Comparison of ENCODE assay signal across 10 mouse cellular contexts in the genomic region with DNA sequence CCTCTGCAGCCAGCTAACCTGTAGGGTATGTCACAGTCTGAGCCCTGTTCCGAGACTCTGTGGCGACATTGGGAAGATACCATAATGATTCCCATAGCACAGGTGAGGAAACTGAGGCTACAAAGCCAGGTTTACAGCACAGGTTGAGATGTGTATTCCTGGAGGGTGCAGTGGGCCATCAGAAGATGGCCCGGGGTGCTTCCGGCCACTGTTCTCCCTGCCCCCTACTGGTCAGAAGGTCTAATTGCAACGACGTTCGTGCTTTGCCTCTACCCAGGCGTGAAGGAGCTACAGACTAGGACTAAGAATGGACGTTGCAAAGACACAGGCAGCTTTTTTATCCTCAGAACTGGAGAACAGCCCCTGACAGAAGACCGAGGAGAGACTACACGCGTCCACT. TPM values are rescaled to one million over a fixed set of nuclear protein-coding genes. Genes with fewer than 3 reads are reported as not detected.
DNase-seq lines count a peak whose midpoint lies in the region; ATAC-seq and TF ChIP-seq lines count a peak whose summit lies in the region.
"Had no signal": no experiment of that assay in that cellular context is flagged by ENCODE, and none has a peak within 500 bp of the region (broad histone marks: within the 10 kb centered on the region; RNA-seq: fewer than 3 reads in every experiment).

No protein-coding gene starts in this region.

- no peaks in the 10 kb centered on the region for H3K36me3 ChIP-seq in midbrain, embryonic 10.5 days
- no peaks in the 10 kb centered on the region for H3K36me3 ChIP-seq in midbrain, embryonic 11.5 days (ENCODE audit: control insufficient read depth, insufficient read depth, low read length)
- H3K36me3 ChIP-seq in stomach, postnatal 0 days (ENCODE audit: control insufficient read depth, insufficient read depth, low read length), result no peaks in the 10 kb centered on the region
- H3K36me3 ChIP-seq in heart, embryonic 12.5 days, result no peaks in the 10 kb centered on the region
- H3K36me3 ChIP-seq: heart, embryonic 10.5 days had no signal

- peak; percentile 58 for TF ChIP-seq CTCF in stomach, postnatal 0 days (IDR thresholded peaks at IDR 0.05; ENCODE audit: low read depth)

- H3K27me3 ChIP-seq in midbrain, embryonic 10.5 days (ENCODE audit: low read depth, poor library complexity, severe bottlenecking), result no peaks in the 10 kb centered on the region
- H3K27me3 ChIP-seq in midbrain, embryonic 11.5 days (ENCODE audit: control insufficient read depth, insufficient read depth, low read length), result no peaks in the 10 kb centered on the region
- H3K27me3 ChIP-seq in stomach, postnatal 0 days (ENCODE audit: control insufficient read depth, insufficient read depth, low read length), result no peaks in the 10 kb centered on the region
- H3K27me3 ChIP-seq in heart, embryonic 12.5 days (replicated peaks), result peaks cover 27% of the 10 kb centered on the region

- 36% methylated on average over 12 of the region's 12 CpGs for WGBS in midbrain, embryonic 10.5 days
- 33% methylated on average over 12 of the region's 12 CpGs for WGBS in midbrain, embryonic 11.5 days
- 32% methylated on average over 12 of the region's 12 CpGs for WGBS in stomach, postnatal 0 days
- WGBS in heart, embryonic 12.5 days, result 35% methylated on average over 12 of the region's 12 CpGs

- TF ChIP-seq EP300 in stomach, postnatal 0 days (optimal IDR thresholded peaks at IDR 0.05), result no peak

- no peak overlapping the region for H3K4me2 ChIP-seq in midbrain, embryonic 11.5 days
- no peak overlapping the region for H3K4me2 ChIP-seq in stomach, postnatal 0 days (replicated peaks; ENCODE audit: low read depth)
- H3K4me2 ChIP-seq in heart, embryonic 12.5 days, result no peak overlapping the region

- H3K27ac ChIP-seq in midbrain, embryonic 10.5 days (replicated peaks), result no peak overlapping the region
- H3K27ac ChIP-seq in midbrain, embryonic 11.5 days (ENCODE audit: low read depth, low read length), result no peak overlapping the region
- H3K27ac ChIP-seq in stomach, postnatal 0 days (replicated peaks), result no peak overlapping the region
- H3K27ac ChIP-seq in heart, embryonic 12.5 days (ENCODE audit: poor library complexity, severe bottlenecking), result no peak overlapping the region
- H3K27ac ChIP-seq: heart, embryonic 10.5 days had no signal

- H3K4me1 ChIP-seq in midbrain, embryonic 10.5 days, result peaks cover 5% of the 10 kb centered on the region
- no peaks in the 10 kb centered on the region; the same call in 1 of the 2 replicates for H3K4me1 ChIP-seq in midbrain, embryonic 11.5 days (ENCODE audit: control insufficient read depth, insufficient read depth, low read length)
- no peaks in the 10 kb centered on the region for H3K4me1 ChIP-seq in stomach, postnatal 0 days (replicated peaks; ENCODE audit: control insufficient read depth, insufficient read depth)
- 0 out of 2 replicates have a peak, but pooled peaks cover 3% of the 10 kb centered on the region for H3K4me1 ChIP-seq in heart, embryonic 12.5 days (replicated peaks)
- H3K4me1 ChIP-seq: heart, embryonic 10.5 days had no signal

- ATAC-seq in midbrain, embryonic 11.5 days (ENCODE audit: low FRiP score), result no peak
- no peak for ATAC-seq in stomach, postnatal 0 days (ENCODE audit: low FRiP score, low TSS enrichment)
- no peak for ATAC-seq in heart, embryonic 12.5 days (ENCODE audit: insufficient number of reproducible peaks, low FRiP score)

- no peaks in the 10 kb centered on the region for H3K9me3 ChIP-seq in midbrain, embryonic 10.5 days (replicated peaks)
- no peaks in the 10 kb centered on the region for H3K9me3 ChIP-seq in midbrain, embryonic 11.5 days (ENCODE audit: control insufficient read depth, low read length)
- H3K9me3 ChIP-seq in stomach, postnatal 0 days (ENCODE audit: control insufficient read depth, low read length), result no peaks in the 10 kb centered on the region
- no peaks in the 10 kb centered on the region for H3K9me3 ChIP-seq in heart, embryonic 12.5 days (replicated peaks)
- H3K9me3 ChIP-seq: heart, embryonic 10.5 days had no signal

- H3K4me3 ChIP-seq in midbrain, embryonic 10.5 days, result no peak overlapping the region
- no peak overlapping the region for H3K4me3 ChIP-seq in midbrain, embryonic 11.5 days (ENCODE audit: low read depth, low read length)
- no peak overlapping the region for H3K4me3 ChIP-seq in stomach, postnatal 0 days (ENCODE audit: low read depth, low read length)
- H3K4me3 ChIP-seq in heart, embryonic 12.5 days, result no peak overlapping the region
- H3K4me3 ChIP-seq: heart, embryonic 10.5 days had no signal

- peak; percentile 45 to 52 for DNase-seq in cerebellum, postnatal 14 days
- no peak for DNase-seq in cerebellum, adult 11-12 months
- peak; percentile 29 for DNase-seq in midbrain, embryonic 10.5 days (ENCODE audit: low spot score)
- DNase-seq in midbrain, embryonic 11.5 days (ENCODE audit: low spot score, missing footprints), result no peak
- peak; percentile 42 for DNase-seq in embryo, embryonic 10 days (ENCODE audit: low spot score)
- DNase-seq in stomach, postnatal 0 days (ENCODE audit: low spot score), result no peak
- DNase-seq in layer of hippocampus, postnatal 14 days (ENCODE audit: low spot score in 2 of 2), result no peak

- H3K9ac ChIP-seq in midbrain, embryonic 11.5 days (ENCODE audit: low read length), result no peak overlapping the region
- no peak overlapping the region for H3K9ac ChIP-seq in stomach, postnatal 0 days (ENCODE audit: low read length)
- H3K9ac ChIP-seq in heart, embryonic 12.5 days, result no peak overlapping the region

RNA-seq across cellular contexts. Expression of gene Rph3a, which starts 10.3 kb away (rescaled TPM):
- polyA plus RNA-seq in midbrain, embryonic 10.5 days (2016; fragmentation: Nextera tagmentation; extraction: Ambion mirVana), result 0.10 and 0.47 TPM in 2 replicates
- 0.57 and 1.4 TPM in 2 replicates for polyA plus RNA-seq in midbrain, embryonic 11.5 days (2014; fragmentation: Nextera tagmentation; extraction: Ambion mirVana)
- 0.04 and 0.06 TPM in 2 replicates for polyA plus RNA-seq in stomach, postnatal 0 days (2015; fragmentation: Nextera tagmentation; extraction: Ambion mirVana)
- polyA plus RNA-seq in heart, embryonic 12.5 days (2016; fragmentation: Nextera tagmentation; extraction: Ambion mirVana), result not detected in 2 replicates
- total RNA-seq in layer of hippocampus, postnatal 14 days (2021), result 100 to 1,000 TPM; 178 TPM
- total RNA-seq: common myeloid progenitor, adult 5-6 weeks had no signal
- polyA plus RNA-seq: heart, embryonic 10.5 days had no signal

Comparison
In these comparisons a context has a peak if more than half of its experiments do, and no peak if none do; other contexts are left out.
1. DNase-seq: peak in cerebellum, postnatal 14 days (2 of 2), midbrain, embryonic 10.5 days (single experiment) and embryo, embryonic 10 days (single experiment); none in cerebellum, adult 11-12 months (single experiment), midbrain, embryonic 11.5 days (single experiment), stomach, postnatal 0 days (single experiment) and layer of hippocampus, postnatal 14 days (0 of 2).